Mouse (Mus musculus) neural tube, embryonic 10.5 days (tissue): ENCODE data around the gene Cdh22.

Source experiments
- DNase-seq: peaks from one replicate; pipeline ENCODE4 v3.0.0-alpha.2; 2017; ENCODE audit warnings: low spot score; ENCODE audit errors: extremely low spot score

Cdh22 gene

GRCm38 (mm10) chr2:165207689-165208088 is 27.0 kb downstream of the Cdh22 start:
- no peak for DNase-seq

DNA sequence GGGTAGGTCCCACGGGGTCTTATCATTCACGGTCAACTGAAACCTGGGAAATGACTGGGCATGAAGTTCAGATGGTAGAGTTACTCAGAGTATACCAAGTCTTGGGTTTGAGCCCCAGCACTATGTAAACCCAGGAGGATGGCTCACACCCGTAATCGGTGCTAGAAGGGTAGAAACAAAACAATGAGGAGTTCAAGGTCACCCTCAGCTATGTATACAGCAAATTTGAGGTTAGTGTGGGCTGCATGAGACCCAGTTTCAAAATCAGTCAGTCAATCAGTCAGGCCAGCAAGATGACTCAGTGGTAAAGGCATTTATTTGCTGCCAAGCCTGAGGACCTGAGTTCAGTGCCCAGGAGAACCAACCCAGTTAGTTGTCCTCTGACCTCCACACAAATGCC is 27.6 kb downstream of the Cdh22 start:
- no peak for DNase-seq

- DNase-seq, result no peak
Observed at GRCm38 (mm10) chr2:165205486-165205885, 29.2 kb downstream of the Cdh22 start.

- no peak for DNase-seq
Observed at GRCm38 (mm10) chr2:165204931-165205330, 29.7 kb downstream of the Cdh22 start.

DNA sequence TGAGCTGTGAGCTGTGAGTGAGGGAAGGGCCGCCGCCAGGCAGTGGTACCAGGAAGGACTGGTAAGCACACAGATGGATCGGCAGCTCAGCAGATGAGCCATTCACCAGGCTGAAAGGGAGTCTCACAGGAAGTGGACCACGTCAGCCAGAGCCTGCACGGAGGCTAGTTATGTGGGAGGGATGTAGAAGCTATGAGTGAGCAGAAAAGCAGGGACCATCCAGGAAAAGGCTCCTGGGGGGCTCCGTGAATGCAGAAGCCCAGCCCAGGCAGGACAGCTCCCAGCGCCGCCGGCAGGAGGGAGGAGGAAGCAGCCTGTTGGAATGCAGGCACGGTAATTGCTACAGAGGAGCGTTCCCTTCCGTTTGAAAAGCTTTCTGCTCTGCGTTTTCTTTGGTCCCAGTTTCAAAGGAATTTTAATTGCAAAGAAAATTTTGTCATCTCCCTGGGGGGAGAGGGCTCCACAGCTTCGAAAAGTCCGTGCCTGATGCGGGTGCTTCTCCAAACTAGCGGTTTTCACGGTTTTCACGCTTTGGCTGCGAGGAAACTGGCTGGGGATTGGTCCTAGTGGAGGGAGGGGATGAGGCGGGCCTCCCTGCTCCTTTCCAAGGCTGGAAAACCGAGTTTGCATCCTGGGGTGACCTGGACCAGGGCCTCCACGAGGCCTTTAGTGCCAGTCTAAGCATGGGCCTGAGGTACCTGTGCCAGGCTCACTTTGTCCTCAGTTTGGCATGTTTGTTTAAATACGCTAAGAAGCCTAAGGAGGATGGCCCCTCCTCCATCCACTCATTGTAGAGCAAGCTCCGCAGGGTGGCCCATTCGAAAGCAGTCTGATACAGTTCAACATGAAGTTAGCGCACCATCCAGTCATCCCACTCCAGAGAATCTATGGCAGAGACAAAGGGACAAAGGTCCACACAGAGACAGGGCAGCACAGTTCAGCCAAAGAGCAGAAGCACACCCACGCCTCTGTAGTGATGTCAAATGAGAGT is 32.6 kb downstream of the Cdh22 start:
- DNase-seq, result peak; percentile 61

DNA sequence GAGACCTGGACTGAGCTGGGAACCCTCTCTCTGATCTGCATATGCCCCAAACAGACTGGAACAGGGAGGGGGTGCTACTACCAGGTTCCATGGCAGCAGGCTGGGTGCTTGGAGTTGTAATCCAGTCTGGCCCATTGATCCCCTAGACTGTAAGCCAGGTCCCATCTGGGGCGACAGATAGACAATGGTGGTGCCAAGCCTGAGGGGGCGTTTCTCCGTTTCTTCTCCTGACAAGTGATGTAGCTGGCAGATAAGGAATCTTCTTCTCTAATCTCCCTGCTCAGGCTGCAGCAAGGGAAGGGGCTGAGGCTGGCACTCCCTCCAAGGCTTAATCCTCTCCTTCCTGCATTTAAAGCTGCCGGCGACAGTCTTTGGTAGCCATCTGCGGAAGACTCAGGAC is 37.1 kb downstream of the Cdh22 start:
- no peak for DNase-seq

GRCm38 (mm10) chr2:165195411-165196182 is 39.1 kb downstream of the Cdh22 start:
- peak; percentile 80 for DNase-seq

DNA sequence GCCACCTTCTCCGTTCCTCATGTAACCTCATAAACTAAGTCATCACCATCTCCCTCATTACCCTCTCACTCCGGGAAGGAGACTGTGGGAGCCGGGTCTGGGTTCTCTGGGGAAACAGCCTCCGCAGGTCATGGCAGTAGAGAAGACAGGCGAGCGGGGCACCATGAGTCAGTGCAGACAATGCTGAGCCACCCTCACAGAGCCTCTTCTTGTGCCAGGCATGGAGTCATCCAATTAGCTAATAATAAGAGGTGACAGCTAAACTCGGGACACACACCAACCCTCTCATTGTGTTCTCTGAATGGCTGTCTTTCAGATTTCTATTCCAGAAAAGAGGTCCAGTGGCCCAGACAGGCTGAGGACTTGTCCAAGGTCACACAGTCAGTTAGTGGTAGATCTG is 43.2 kb downstream of the Cdh22 start:
- DNase-seq, result no peak

- DNase-seq, result no peak
Observed at GRCm38 (mm10) chr2:165189546-165189945, 45.1 kb downstream of the Cdh22 start.

DNA sequence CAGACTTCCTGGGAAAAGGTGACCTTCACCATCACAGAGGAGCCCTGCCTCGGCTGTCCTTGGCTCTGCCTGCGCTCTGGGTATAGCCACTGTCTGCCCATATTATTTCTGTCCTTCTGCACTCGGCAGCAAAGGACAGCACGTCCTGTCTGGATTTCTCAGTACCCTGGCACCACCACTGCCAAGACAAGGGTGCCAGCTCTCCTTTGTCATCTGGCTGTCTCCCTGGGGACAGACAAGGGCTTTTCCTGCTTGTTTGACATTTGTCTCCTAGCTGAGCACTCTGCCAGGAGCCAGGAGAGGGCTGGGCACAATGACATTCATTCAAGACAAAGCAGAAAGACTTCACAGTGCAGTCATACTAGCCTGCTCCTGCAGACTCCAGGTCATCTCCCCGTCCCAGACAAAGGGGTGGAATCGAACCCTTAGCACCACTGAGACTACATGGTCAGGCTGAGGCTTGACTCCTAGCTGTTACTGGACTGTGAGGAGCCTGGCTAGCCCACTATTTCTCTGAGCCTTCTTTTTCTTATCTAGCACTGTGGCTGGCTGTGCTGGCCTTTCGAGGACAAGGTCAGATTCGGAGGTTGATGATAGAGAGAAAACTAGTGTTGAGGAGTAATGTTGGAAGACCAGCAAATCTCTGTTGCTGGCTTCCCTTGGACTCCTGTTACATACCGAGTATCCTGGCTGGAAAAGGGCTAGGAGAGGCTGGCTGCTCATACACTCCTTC is 46.8 kb downstream of the Cdh22 start:
- no peak for DNase-seq

DNA sequence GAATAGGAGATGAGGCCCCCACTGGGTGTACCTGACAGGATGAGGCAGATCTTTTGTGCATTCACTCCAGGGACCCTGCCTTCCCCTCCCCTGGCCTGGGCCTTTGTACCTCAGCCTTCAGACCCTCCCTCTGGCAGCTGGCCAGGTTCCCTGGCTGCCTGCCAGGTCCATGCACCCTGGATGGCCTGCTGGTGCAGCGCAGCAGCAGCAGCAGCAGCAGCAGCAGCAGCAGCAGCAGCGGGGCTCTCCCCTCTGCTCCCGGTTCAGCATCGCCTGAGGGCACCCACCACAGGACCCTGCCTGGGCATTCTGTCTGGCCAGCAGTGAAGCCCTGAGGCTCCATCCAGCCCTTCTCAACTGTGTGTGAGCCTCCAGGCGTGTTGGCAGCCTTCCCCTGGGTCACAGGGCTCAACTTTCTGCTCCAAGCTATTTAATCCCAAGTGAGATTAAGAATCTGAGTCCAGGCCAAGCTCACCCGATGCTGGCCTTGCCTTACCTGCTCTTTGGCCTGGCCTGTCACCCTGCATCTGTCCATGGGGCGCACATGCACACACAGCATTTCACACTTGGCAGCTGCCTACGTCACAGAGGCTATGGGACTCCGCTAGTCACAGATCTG is 50.5 kb downstream of the Cdh22 start:
- DNase-seq, result no peak

- no peak for DNase-seq
Observed at GRCm38 (mm10) chr2:165182085-165182976, 52.3 kb downstream of the Cdh22 start.

GRCm38 (mm10) chr2:165179231-165179630 is 55.4 kb downstream of the Cdh22 start:
- DNase-seq, result no peak

DNA sequence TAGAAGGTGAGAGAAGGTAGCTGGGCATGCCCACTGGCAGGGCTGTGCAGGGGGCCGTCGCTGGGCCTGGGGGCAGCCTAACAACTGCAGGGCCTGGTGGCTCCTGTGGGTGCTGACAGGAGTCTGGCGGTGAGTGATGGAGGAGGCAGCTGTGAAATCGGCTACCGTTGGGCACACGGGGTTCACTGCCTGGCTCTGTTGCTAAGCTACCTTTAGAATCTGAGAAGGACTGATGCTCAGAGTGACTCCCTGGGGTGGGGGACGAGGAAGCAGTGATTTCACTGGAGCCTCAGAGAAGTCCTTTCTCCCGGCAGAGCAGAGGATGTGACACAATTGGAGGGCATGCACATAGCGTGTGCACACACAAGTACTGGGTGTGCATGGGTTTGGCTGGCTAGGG is 57.7 kb downstream of the Cdh22 start:
- no peak for DNase-seq

GRCm38 (mm10) chr2:165166664-165167435 is 67.8 kb downstream of the Cdh22 start:
- DNase-seq, result no peak

DNA sequence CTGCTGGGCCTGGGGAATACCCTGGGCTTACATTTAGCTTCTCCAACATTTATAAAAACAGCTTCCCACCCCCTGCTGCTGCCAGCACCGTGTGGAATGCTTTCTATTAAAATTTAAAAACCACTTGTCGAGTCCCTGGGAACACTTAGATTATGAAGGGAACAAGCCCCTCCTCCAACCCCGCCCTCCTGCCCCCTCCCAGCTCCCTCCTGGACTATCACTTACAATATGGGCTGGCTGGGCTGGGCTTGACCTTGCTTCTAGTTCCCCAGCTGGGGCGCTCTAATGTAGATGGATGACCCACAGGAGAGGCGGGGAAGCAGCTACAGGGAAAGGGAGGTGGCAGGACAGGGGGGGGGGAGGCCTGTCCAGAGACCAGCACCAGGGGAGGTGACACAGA is 72.4 kb downstream of the Cdh22 start:
- no peak for DNase-seq

- DNase-seq, result peak; percentile 66
Observed at GRCm38 (mm10) chr2:165160466-165160865, 74.2 kb downstream of the Cdh22 start.

DNA sequence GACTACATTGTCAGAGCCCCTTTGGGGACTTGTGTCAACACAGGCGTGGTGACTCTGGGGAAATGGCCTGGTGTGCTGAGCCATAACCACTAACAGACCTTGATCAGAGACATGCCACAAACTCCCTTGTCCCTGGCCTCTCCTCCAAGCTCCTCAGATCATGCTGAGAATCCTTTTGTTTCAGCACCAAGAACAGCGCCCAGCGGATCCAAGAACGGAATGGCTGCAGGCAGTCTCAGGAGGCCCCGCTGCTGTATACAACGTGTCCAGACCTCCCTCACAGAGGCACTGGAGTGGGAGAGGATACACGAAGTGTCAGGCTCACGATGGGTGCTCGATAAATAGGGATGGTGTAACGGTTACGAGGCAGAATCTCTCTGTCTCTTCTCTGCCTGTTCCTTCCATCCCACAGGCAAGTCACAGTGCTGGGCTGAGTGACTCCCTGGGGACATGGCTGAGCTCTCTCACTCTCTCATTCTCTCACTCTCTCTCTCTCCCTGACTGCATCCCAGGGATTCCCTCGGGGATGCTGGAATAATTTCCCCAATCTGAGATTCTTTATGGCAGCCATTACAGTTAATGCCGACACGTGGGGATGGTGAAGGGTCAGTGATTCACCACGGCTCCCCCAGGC is 75.5 kb downstream of the Cdh22 start:
- peak; percentile 79 for DNase-seq

DNA sequence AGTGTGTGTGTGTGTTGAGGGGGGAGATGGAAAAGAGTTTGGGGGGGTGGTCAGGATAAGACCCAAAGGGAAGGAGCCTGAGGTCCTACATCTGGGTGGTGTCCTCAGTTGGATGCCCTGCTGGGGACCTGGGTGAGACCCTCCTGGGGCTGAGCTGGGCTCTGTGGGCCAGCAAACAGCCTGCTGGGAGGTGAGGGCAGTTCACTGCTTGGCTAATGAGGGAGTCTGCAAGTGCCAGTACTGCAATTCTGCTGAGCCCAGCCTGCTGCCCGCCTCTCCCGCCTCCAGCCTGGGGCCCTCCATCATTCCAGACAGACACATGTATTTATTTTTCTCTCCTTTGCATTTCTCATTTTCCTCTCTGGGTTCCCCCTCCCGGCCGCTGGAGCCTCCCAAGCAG is 76.3 kb downstream of the Cdh22 start:
- DNase-seq, result no peak
